ENCODE assay signal across 27 mouse cellular contexts in genomic region chr7:79474831-79475399, GRCm38 (mm10). TPM values are rescaled to one million over a fixed set of nuclear protein-coding genes. Genes with fewer than 3 reads are reported as not detected.
DNase-seq lines count a peak whose midpoint lies in the region; ATAC-seq and TF ChIP-seq lines count a peak whose summit lies in the region.
"Had no signal": no experiment of that assay in that cellular context is flagged by ENCODE, and none has a peak within 500 bp of the region (broad histone marks: within the 10 kb centered on the region; RNA-seq: fewer than 3 reads in every experiment).

No protein-coding gene starts in this region.

- no peaks in the 10 kb centered on the region for H3K36me3 ChIP-seq in lung, postnatal 0 days (ENCODE audit: insufficient read depth, low read length)
- peaks cover 7% of the 10 kb centered on the region; the same call in 1 of the 2 replicates for H3K36me3 ChIP-seq in ES-E14 (ENCODE audit: control insufficient read depth, insufficient read depth, low read length, poor library complexity, severe bottlenecking)
- H3K36me3 ChIP-seq in forebrain, embryonic 13.5 days (ENCODE audit: poor library complexity, severe bottlenecking) = no peaks in the 10 kb centered on the region
- H3K36me3 ChIP-seq: hindbrain, embryonic 15.5 days; limb, embryonic 13.5 days; liver, embryonic 12.5 days; midbrain, embryonic 12.5 days; stomach, embryonic 15.5 days had no signal

- no peak overlapping the region for H3K4me3 ChIP-seq in lung, postnatal 0 days (ENCODE audit: low read depth, low read length)
- peak overlapping the region in 1 of 2 experiments; percentile 29; a peak in 1 of 4 replicates for H3K4me3 ChIP-seq in ES-E14 (ENCODE audit: insufficient read depth in 1 of 2, low read depth in 1 of 2, low read length in 2 of 2, poor library complexity in 1 of 2, severe bottlenecking in 1 of 2)
- H3K4me3 ChIP-seq in forebrain, embryonic 13.5 days = no peak overlapping the region
- H3K4me3 ChIP-seq: erythroblast, embryonic 14.5 days; hindbrain, embryonic 15.5 days; left cerebral cortex, adult 2 months; limb, embryonic 13.5 days; liver, embryonic 12.5 days; midbrain, embryonic 12.5 days; stomach, embryonic 15.5 days had no signal

- no peaks in the 10 kb centered on the region for H3K27me3 ChIP-seq in lung, postnatal 0 days (replicated peaks; ENCODE audit: insufficient read depth, low read length)
- H3K27me3 ChIP-seq in forebrain, embryonic 13.5 days = no peaks in the 10 kb centered on the region
- H3K27me3 ChIP-seq: hindbrain, embryonic 15.5 days; limb, embryonic 13.5 days; midbrain, embryonic 12.5 days; stomach, embryonic 15.5 days had no signal

- no peaks in the 10 kb centered on the region for H3K4me1 ChIP-seq in lung, postnatal 0 days (ENCODE audit: insufficient read depth, low read depth, low read length)
- H3K4me1 ChIP-seq in ES-E14 (ENCODE audit: control insufficient read depth in 2 of 2, insufficient read depth in 2 of 2, low read length in 2 of 2, poor library complexity in 1 of 2) = peaks cover 8 to 34% of the 10 kb centered on the region in 2 experiments
- no peaks in the 10 kb centered on the region for H3K4me1 ChIP-seq in forebrain, embryonic 13.5 days
- H3K4me1 ChIP-seq: limb, embryonic 13.5 days; midbrain, embryonic 12.5 days; stomach, embryonic 15.5 days had no signal

- peak; percentile 72 for DNase-seq in lung, postnatal 0 days (ENCODE audit: low spot score)
- DNase-seq in lung, adult 18-20 months = no peak
- DNase-seq in ES-E14 (ENCODE audit: low read depth, low spot score) = no peak
- DNase-seq in layer of hippocampus, adult 18-20 months (ENCODE audit: low spot score in 2 of 2) = no peak
- DNase-seq: adrenal gland, postnatal 25 days; cerebellum, adult 11-12 months; cerebellum, adult 9-11 months; forebrain, postnatal 0 days; gastrocnemius, postnatal 10 days; heart, postnatal 36 days; kidney, adult 11 months; kidney, postnatal 14 days; liver, postnatal 0 days; retina, postnatal 1 day; right cerebral cortex, postnatal 14 days had no signal

- H3K9ac ChIP-seq in lung, postnatal 0 days (replicated peaks; ENCODE audit: low read depth) = no peak overlapping the region
- peak overlapping the region; percentile 26; the same call in 1 of the 2 replicates for H3K9ac ChIP-seq in ES-E14 (ENCODE audit: insufficient read depth, low read depth, low read length, poor library complexity, severe bottlenecking)
- no peak overlapping the region for H3K9ac ChIP-seq in forebrain, embryonic 13.5 days
- H3K9ac ChIP-seq: forebrain, postnatal 0 days; hindbrain, embryonic 15.5 days; limb, embryonic 13.5 days; liver, embryonic 12.5 days; liver, postnatal 0 days; midbrain, embryonic 12.5 days; stomach, embryonic 15.5 days had no signal

- no peak overlapping the region for H3K4me2 ChIP-seq in lung, postnatal 0 days (replicated peaks; ENCODE audit: low read depth, low read length)
- H3K4me2 ChIP-seq in forebrain, embryonic 13.5 days = no peak overlapping the region
- H3K4me2 ChIP-seq: heart, embryonic 11.5 days; hindbrain, embryonic 15.5 days; limb, embryonic 13.5 days; liver, embryonic 12.5 days; midbrain, embryonic 12.5 days; stomach, embryonic 15.5 days had no signal

- in situ Hi-C loops in ES-E14 (cut with MboI; ENCODE audit: low sequenced_read_pairs in 2 of 2, unreplicated experiment in 2 of 2) = no loop called here

- peak; percentile 72 for ATAC-seq in lung, postnatal 0 days
- peak; percentile 89 for ATAC-seq in megakaryocyte, adult 5-6 weeks (ENCODE audit: poor library complexity, severe bottlenecking)
- no peak for ATAC-seq in forebrain, embryonic 13.5 days
- no peak for ATAC-seq in frontal cortex, adult (ENCODE audit: low TSS enrichment)
- ATAC-seq: forebrain, postnatal 0 days; inflammation-experienced regulatory T-cells, adult 6 months; liver, embryonic 12.5 days had no signal

- 36% methylated on average over 5 of the region's 5 CpGs for WGBS in lung, postnatal 0 days
- 86% methylated on average over 5 of the region's 5 CpGs for WGBS in forebrain, embryonic 13.5 days

- TF ChIP-seq EP300 in lung, postnatal 0 days (IDR thresholded peaks at IDR 0.05) = peak; percentile 87

- H3K9me3 ChIP-seq in lung, postnatal 0 days (ENCODE audit: low read length) = no peaks in the 10 kb centered on the region
- no peaks in the 10 kb centered on the region for H3K9me3 ChIP-seq in ES-E14 (ENCODE audit: control insufficient read depth, insufficient read depth, low read depth, low read length)
- H3K9me3 ChIP-seq in forebrain, embryonic 13.5 days (replicated peaks) = no peaks in the 10 kb centered on the region
- H3K9me3 ChIP-seq: hindbrain, embryonic 15.5 days; liver, embryonic 12.5 days; midbrain, embryonic 12.5 days; stomach, embryonic 15.5 days had no signal

- 0 out of 2 replicates have a peak, but pooled peaks have one; percentile 8 for TF ChIP-seq CTCF in lung, postnatal 0 days (IDR thresholded peaks at IDR 0.05)

- peak overlapping the region; percentile 3; the same call in 1 of the 2 replicates for H3K27ac ChIP-seq in lung, postnatal 0 days (ENCODE audit: low read length)
- H3K27ac ChIP-seq in ES-E14 (ENCODE audit: insufficient read depth, low read depth, low read length, poor library complexity, severe bottlenecking) = peak overlapping the region; percentile 57; the same call in 1 of the 2 replicates
- H3K27ac ChIP-seq in forebrain, embryonic 13.5 days = no peak overlapping the region
- H3K27ac ChIP-seq: hindbrain, embryonic 15.5 days; left cerebral cortex, adult 2 months; limb, embryonic 13.5 days; liver, embryonic 12.5 days; midbrain, embryonic 12.5 days; stomach, embryonic 15.5 days had no signal

TF ChIP-seq in ES-E14, 5 proteins besides CTCF, POLR2A, EP300 and RAD21:
- no peak for TF ChIP-seq CHD2 (IDR thresholded peaks at IDR 0.05; ENCODE audit: low read depth, low read length)
- TF ChIP-seq MAFK (IDR thresholded peaks at IDR 0.05; ENCODE audit: insufficient read depth, low read depth, low read length) = no peak
- no peak for TF ChIP-seq ZC3H11A (IDR thresholded peaks at IDR 0.05; ENCODE audit: borderline replicate concordance, low read depth, low read length)
- no peak for TF ChIP-seq ZNF384 (IDR thresholded peaks at IDR 0.05; ENCODE audit: low read depth, low read length)
- no peak for TF ChIP-seq HCFC1 (IDR thresholded peaks at IDR 0.05; ENCODE audit: borderline replicate concordance, insufficient read depth, low read length)

RNA-seq across cellular contexts. Expression of gene Polg, which starts 8.8 kb away (rescaled TPM):
- 32.3 and 39.9 TPM in 2 replicates for polyA plus RNA-seq in lung, postnatal 0 days (2015; fragmentation: Nextera tagmentation; extraction: Ambion mirVana)
- total RNA-seq in ES-E14 (2012; rRNA removed) = 163 and 240 TPM in 2 replicates
- 18.9 and 26.5 TPM in 2 replicates for total RNA-seq in megakaryocyte, adult 5-6 weeks (2015)
- total RNA-seq in megakaryocyte, adult 5-6 weeks (2017) = 61.2 and 71.9 TPM in 2 replicates
- 29.7 and 30.4 TPM in 2 replicates for polyA plus RNA-seq in forebrain, embryonic 13.5 days (2015; fragmentation: Nextera tagmentation; extraction: Ambion mirVana)
- 10 to 100 TPM; 81.6 to 81.7 TPM for total RNA-seq in layer of hippocampus, adult 18-20 months (2021)

Comparison
In these comparisons a context has a peak if more than half of its experiments do, and no peak if none do; other contexts are left out.
1. ATAC-seq: peak in lung, postnatal 0 days (single experiment) and megakaryocyte, adult 5-6 weeks (single experiment); none in forebrain, embryonic 13.5 days (single experiment) and frontal cortex, adult (single experiment).